Mouse (Mus musculus) erythroblast, adult 5-6 weeks (primary cell): ENCODE data around the gene Gtdc1. TPM values are rescaled to one million over a fixed set of nuclear protein-coding genes. Genes with fewer than 3 reads are reported as not detected.

Experiments
- ATAC-seq: replicated peaks from 2 replicates; pipeline ENCODE4 v1.8.0; 2016; ENCODE audit warnings: moderate number of reproducible peaks, mild to moderate bottlenecking, moderate TSS enrichment, inconsistent platforms; ENCODE audit not compliant: poor library complexity, low FRiP score, severe bottlenecking
- total RNA-seq, 2 experiments: library from RNA; stranded (forward) in 1 of 2; stranded (reverse) in 1 of 2; fragments of 150-400 nt in 1 of 2; fragments of 200-764, 138-1000 nt in 1 of 2; gene quantifications; 2 replicates each; pipeline versions ENCODE4 v1.2.3 to v1.2.4; 2015 to 2017; ENCODE audit warnings: low replicate concordance in 2 of 2

Gtdc1 gene
- total RNA-seq, 2 experiments from 2014 or later, result 7.9 to 13.3 TPM

DNA sequence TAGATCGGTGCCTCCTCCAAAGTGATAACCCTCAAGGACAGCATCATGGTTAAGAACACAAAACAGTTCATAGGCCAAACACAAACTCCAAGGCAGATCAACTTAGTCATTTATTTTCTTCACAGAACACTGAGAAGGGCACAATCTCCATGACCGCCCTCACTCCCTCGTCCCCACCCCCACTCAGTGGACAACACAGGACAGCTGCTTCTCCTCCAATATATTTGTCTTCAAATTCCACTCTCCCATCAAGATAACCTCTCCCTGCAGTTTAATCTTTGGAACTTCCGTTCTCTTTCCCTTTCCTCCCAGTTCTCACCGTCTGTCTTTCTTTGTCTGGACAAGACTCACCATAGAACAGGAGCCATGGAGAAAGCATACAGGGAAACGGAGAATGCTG is 378.1 kb downstream of the Gtdc1 start:
- no peak for ATAC-seq

- ATAC-seq, result no peak
These were observed 384.7 kb downstream of the Gtdc1 start for GRCm38 (mm10) chr2:44542775-44543174.

GRCm38 (mm10) chr2:44541726-44542125 is 385.7 kb downstream of the Gtdc1 start:
- no peak for ATAC-seq

- no peak for ATAC-seq
These were observed 386.6 kb downstream of the Gtdc1 start for GRCm38 (mm10) chr2:44540881-44541280.

DNA sequence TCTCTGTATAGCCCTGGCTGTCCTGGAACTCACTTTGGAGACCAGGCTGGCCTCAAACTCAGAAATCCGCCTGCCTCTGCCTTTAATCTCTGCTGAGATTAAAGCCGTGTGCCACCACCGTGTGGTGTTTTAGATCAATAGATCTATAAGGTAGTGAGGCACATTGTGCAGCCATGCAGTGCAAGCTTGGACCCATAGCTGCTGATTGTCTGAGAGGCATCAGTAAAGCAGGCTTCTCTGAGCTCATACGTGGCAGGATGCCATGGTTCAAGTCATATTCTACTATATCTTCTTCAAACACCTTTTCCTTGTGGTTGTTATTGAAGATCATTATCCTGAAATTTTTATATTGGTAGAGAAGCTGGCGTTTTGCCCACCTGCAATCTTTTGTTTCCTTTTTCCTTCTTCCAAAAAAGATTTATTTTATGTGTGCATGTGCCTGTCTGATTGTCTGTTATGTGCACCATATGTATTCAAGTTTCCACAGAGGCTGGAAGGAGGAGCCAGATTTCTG is 388.3 kb downstream of the Gtdc1 start:
- ATAC-seq, result no peak

- ATAC-seq, result no peak
These were observed 389.3 kb downstream of the Gtdc1 start for GRCm38 (mm10) chr2:44538135-44538534.

DNA sequence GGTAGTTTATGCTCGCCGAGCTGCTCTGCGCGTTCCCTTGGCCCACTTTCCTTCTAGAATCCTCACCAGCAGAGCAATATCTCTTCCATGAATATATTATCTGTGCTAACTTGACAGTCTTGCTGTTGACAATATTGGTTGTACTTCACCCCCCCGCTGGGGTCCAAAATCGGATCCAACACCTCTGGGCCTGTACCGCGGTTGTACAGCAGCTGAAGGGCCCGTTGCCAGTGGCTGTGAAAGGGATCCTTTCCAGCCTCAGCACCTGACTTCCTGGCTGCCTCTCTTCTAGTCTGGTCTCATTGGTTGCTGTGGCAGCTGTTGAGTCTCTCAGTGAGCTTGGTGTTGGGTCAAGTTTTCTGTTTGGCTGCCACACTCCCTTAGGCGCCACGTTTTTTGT is 391.7 kb downstream of the Gtdc1 start:
- no peak for ATAC-seq

- ATAC-seq, result no peak
These were observed 392.3 kb downstream of the Gtdc1 start for GRCm38 (mm10) chr2:44535136-44535675.

- no peak for ATAC-seq
These were observed 401.1 kb downstream of the Gtdc1 start for GRCm38 (mm10) chr2:44526110-44527032.

DNA sequence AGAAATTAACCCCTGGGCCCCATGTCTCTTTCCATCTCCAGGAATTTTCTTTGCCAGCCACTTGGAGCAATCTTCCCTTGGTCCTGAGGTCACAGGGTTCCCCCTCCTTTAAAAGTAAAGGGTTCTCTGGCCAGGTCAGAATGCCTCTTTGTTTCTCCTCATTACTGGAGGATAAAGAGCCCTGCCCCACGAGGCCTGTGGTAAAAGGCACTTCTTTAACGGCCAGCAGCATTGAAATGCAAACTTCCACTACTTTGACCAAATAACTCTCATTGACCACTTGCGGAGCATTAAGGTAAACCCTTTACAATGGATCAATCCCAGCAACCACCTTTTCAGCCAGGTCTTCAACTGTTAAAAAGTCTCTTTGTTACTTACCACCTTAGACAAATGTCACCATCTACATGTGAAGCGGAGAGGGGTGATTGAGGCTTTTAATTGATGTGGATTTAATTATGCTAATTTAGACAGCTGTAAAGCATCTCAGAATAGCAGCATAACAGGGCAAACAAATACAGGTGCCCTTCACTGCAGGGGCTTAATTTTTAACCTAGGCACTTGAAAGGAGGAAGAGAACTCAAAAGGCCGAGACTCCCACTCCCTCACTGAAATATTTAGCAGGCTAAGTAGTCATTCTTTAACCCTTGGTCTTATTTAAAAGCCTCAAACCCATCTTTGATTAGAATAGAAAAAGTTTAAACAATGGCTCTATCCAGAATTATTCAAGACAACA is 402.1 kb downstream of the Gtdc1 start:
- no peak for ATAC-seq

DNA sequence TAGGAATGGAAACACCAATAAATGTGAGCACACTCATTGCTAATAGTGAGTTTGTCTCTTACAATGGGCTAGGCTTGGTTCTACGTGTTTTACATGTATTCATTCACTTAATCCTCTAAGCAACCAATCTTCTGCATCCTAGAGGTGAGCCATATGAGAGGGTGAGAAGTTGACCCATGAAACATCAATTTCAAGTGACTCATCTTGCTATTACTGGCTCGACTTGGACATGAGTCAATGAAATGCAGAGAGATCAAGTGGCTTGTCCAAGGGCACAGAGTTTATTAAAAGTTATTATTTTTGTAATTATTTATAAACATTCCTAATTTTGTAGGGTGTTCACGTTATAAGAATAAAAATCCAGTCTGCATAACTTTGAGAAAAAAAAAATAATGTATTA is 408.2 kb downstream of the Gtdc1 start:
- ATAC-seq, result no peak

DNA sequence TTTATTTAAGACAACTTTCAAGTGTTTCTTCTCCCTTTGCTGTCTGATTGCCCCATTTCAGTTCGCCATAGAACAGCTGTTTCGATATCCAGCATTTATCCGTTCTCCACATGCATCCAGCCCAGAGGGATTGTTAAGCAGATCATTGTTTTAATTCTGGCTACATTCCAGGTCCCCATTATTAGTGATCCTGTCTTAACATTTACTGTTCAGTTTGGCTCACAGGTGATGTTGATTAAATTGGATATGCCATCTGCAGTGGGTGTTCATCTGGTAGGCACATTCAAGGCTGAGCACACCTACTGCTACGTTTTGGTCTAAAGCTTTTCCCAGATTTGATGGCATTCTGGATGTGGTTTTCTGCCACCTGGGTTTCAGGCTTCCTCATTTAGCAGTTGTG is 409.4 kb downstream of the Gtdc1 start:
- no peak for ATAC-seq

Other genes starting within 250 kb of the Gtdc1 start
- 33.2 and 42.6 TPM in 2 replicates for gene Zeb2, start 189.7 kb upstream of the Gtdc1 start, total RNA-seq (2015; ENCODE audit: low replicate concordance)
- gene Zeb2, start 189.7 kb upstream of the Gtdc1 start, total RNA-seq (2017; ENCODE audit: low replicate concordance), result 39.3 and 42.8 TPM in 2 replicates